Mouse (Mus musculus): ENCODE measurements at regions not wholly inside any gene's neighbourhood (a gene's known extent, or its start where the extent isn't known, plus 50 kb on each side); places are given as distances from the start of the nearest gene placed in this dataset.

- in situ Hi-C loops (cut with MboI; ENCODE audit: low sequenced_read_pairs) = loop anchor here (25.0 kb wide), 1 partner anchor 313 kb away; no protein-coding TSS in a partner anchor
Observed at GRCm38 (mm10) chr10:66924418-66924817, 171.5 kb upstream of the Jmjd1c start.

- in situ Hi-C loops (cut with MboI; ENCODE audit: low sequenced_read_pairs) = no loop called here
Observed at GRCm38 (mm10) chr10:66925553-66926127, 170.3 kb upstream of the Jmjd1c start.

- in situ Hi-C loops (cut with MboI; ENCODE audit: low sequenced_read_pairs) = no loop called here
Observed at GRCm38 (mm10) chr10:66927651-66928050, 168.3 kb upstream of the Jmjd1c start.

GRCm38 (mm10) chr10:66928211-66928990 is 167.5 kb upstream of the Jmjd1c start:
- in situ Hi-C loops (cut with MboI; ENCODE audit: low sequenced_read_pairs) = no loop called here

- in situ Hi-C loops (cut with MboI; ENCODE audit: low sequenced_read_pairs) = no loop called here
Observed at GRCm38 (mm10) chr10:66930563-66930962, 165.4 kb upstream of the Jmjd1c start.

- in situ Hi-C loops (cut with MboI; ENCODE audit: low sequenced_read_pairs) = no loop called here
Observed at GRCm38 (mm10) chr10:66931505-66931904, 164.4 kb upstream of the Jmjd1c start.

GRCm38 (mm10) chr10:66932544-66932943 is 163.4 kb upstream of the Jmjd1c start:
- in situ Hi-C loops (cut with MboI; ENCODE audit: low sequenced_read_pairs) = no loop called here

- in situ Hi-C loops (cut with MboI; ENCODE audit: low sequenced_read_pairs) = no loop called here
Observed at GRCm38 (mm10) chr10:66933689-66934088, 162.2 kb upstream of the Jmjd1c start.

- in situ Hi-C loops (cut with MboI; ENCODE audit: low sequenced_read_pairs) = no loop called here
Observed at GRCm38 (mm10) chr10:66935731-66936130, 160.2 kb upstream of the Jmjd1c start.

- in situ Hi-C loops (cut with MboI; ENCODE audit: low sequenced_read_pairs) = no loop called here
Observed at GRCm38 (mm10) chr10:66937116-66937515, 158.8 kb upstream of the Jmjd1c start.

- in situ Hi-C loops (cut with MboI; ENCODE audit: low sequenced_read_pairs) = no loop called here
Observed at GRCm38 (mm10) chr10:66940368-66940767, 155.6 kb upstream of the Jmjd1c start.

GRCm38 (mm10) chr10:66940922-66941321 is 155.0 kb upstream of the Jmjd1c start:
- in situ Hi-C loops (cut with MboI; ENCODE audit: low sequenced_read_pairs) = no loop called here

- in situ Hi-C loops (cut with MboI; ENCODE audit: low sequenced_read_pairs) = no loop called here
Observed at GRCm38 (mm10) chr10:66941974-66942373, 154.0 kb upstream of the Jmjd1c start.

- in situ Hi-C loops (cut with MboI; ENCODE audit: low sequenced_read_pairs) = no loop called here
Observed at GRCm38 (mm10) chr10:66943875-66944274, 152.1 kb upstream of the Jmjd1c start.

- in situ Hi-C loops (cut with MboI; ENCODE audit: low sequenced_read_pairs) = no loop called here
Observed at GRCm38 (mm10) chr10:66946161-66946560, 149.8 kb upstream of the Jmjd1c start.

- in situ Hi-C loops (cut with MboI; ENCODE audit: low sequenced_read_pairs) = no loop called here
Observed at GRCm38 (mm10) chr10:66948329-66948728, 147.6 kb upstream of the Jmjd1c start.

- in situ Hi-C loops (cut with MboI; ENCODE audit: low sequenced_read_pairs) = no loop called here
Observed at GRCm38 (mm10) chr10:66950441-66950840, 145.5 kb upstream of the Jmjd1c start.

GRCm38 (mm10) chr10:66951231-66951822 is 144.6 kb upstream of the Jmjd1c start:
- in situ Hi-C loops (cut with MboI; ENCODE audit: low sequenced_read_pairs) = no loop called here

- in situ Hi-C loops (cut with MboI; ENCODE audit: low sequenced_read_pairs) = no loop called here
Observed at GRCm38 (mm10) chr10:66951935-66952334, 144.0 kb upstream of the Jmjd1c start.

GRCm38 (mm10) chr10:66953248-66953975 is 142.5 kb upstream of the Jmjd1c start:
- in situ Hi-C loops (cut with MboI; ENCODE audit: low sequenced_read_pairs) = no loop called here

- in situ Hi-C loops (cut with MboI; ENCODE audit: low sequenced_read_pairs) = no loop called here
Observed at GRCm38 (mm10) chr10:66953976-66954505, 141.9 kb upstream of the Jmjd1c start.

All from CH12F3 (cell line).